Mouse (Mus musculus) thymus, adult 2 months (tissue): ENCODE data around the gene Sgms1.

ENCODE experiments used
- CTCF ChIP-seq: fragments of 200-500 bp; IDR thresholded peaks from 2 replicates; pipeline ENCODE4 v1.5.1; 2012; ENCODE audit warnings: mild to moderate bottlenecking, control low read depth, low read length, moderate library complexity, borderline replicate concordance; ENCODE audit not compliant: control insufficient read depth, poor library complexity, insufficient read depth; ENCODE audit errors: extremely low read depth
- POLR2A ChIP-seq: fragments of 200-500 bp; IDR thresholded peaks from 2 replicates; pipeline ENCODE4 v1.6.1; 2012; ENCODE audit warnings: mild to moderate bottlenecking, low read length, control low read depth, moderate library complexity; ENCODE audit not compliant: control insufficient read depth, poor library complexity, insufficient read depth; ENCODE audit errors: extremely low read depth

DNA sequence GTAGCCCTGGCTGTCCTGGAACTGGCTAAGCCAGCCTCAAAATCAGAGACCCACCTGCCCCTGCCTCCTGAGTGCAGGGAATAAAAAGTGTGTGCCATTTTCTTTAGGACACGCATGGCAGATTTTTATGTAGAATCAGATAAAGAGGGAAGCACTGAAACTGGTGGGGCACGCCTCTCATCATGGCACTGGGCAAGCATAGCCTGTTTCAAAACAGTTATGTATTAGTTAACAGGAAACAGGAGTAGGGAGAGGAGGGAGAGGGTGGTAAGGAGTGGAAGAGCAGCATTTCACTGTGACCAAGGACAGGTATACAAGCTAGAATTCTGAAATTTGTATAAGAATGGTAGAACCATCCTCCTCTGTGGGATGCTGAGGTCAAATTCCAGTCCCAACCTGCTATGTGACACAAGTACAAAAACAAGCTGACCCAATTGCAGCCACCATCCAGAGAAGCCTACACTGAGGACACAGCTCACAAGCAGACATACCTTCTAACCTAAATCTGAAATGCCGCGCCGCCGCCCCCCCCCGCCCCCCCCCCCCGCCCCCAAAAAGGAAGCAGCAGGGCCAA lies 149.0 kb downstream of the Sgms1 start:
- no peak for TF ChIP-seq POLR2A
- no peak for TF ChIP-seq CTCF
